Mouse (Mus musculus) embryonic facial prominence, embryonic 10.5 days (tissue): ENCODE data around the gene Olfr1441. TPM values are rescaled to one million over a fixed set of nuclear protein-coding genes. Genes with fewer than 3 reads are reported as not detected.

ENCODE experiments used
- DNase-seq: peaks from one replicate; pipeline ENCODE4 v3.0.0-alpha.2; 2017; ENCODE audit warnings: low spot score
- H3K27ac ChIP-seq: fragments of 300-500 bp; sonication (generic); replicated peaks from 2 replicates; pipeline ENCODE4 v1.5.1; 2016; ENCODE audit warnings: mild to moderate bottlenecking
- H3K27me3 ChIP-seq: fragments of 300-500 bp; sonication (generic); replicated peaks from 2 replicates; pipeline ENCODE4 v1.6.1; 2016; ENCODE audit warnings: low read depth, mild to moderate bottlenecking; ENCODE audit not compliant: poor library complexity, severe bottlenecking
- H3K36me3 ChIP-seq: fragments of 300-500 bp; sonication (generic); replicated peaks from 2 replicates; pipeline ENCODE4 v1.6.1; 2016; ENCODE audit warnings: mild to moderate bottlenecking, moderate library complexity
- H3K4me1 ChIP-seq: fragments of 300-500 bp; sonication (generic); 2 replicates; pipeline ENCODE4 v1.6.1; 2016
- H3K4me3 ChIP-seq: fragments of 300-500 bp; sonication (generic); 2 replicates; pipeline ENCODE4 v1.5.1; 2016; ENCODE audit warnings: mild to moderate bottlenecking, moderate library complexity
- H3K9me3 ChIP-seq: fragments of 300-500 bp; sonication (generic); 2 replicates; pipeline ENCODE4 v1.6.1; 2016; ENCODE audit warnings: mild to moderate bottlenecking
- WGBS: fragments of 180-500 bp; shearing (Covaris S2); methylation state at CpG from one replicate; pipeline ENCODE4 v1.1.7; 2016; 5-methylcytosine and 5-hydroxymethylcytosine counted together
- polyA plus RNA-seq: library from polyadenylated mRNA; unstranded; fragments of >200 nt; fragmentation: Nextera tagmentation; extraction: Ambion mirVana; gene quantifications from 2 replicates; pipeline ENCODE4 v1.2.1, GENCODE M21; 2016

The Olfr1441 gene
- polyA plus RNA-seq, 1 experiment from 2014 or later, result not detected

DNA sequence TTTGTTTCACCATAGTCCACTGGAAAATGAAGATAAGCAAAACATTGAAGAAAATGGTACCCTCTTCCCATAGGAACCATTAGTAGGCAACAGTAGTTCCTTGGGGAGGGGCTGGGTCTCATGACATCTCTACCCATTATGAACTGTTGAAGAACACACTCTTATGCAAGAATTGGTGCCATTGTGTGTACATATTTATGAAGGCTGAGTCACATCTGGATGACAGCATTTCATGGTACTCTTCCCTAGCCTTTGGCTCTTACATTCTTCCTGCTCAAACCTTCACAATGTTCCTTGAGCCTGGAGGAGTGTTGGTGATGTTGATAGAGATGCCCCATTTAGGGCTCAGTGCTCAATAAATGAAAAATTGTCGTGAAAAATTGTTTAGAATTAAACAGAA lies 22.3 kb downstream of the Olfr1441 start:
- no peaks in the 10 kb centered on the region for H3K4me1 ChIP-seq
- H3K4me3 ChIP-seq, result no peak overlapping the region
- no peak overlapping the region for H3K27ac ChIP-seq
- H3K9me3 ChIP-seq, result no peaks in the 10 kb centered on the region
- no peaks in the 10 kb centered on the region for H3K27me3 ChIP-seq
- no peaks in the 10 kb centered on the region for H3K36me3 ChIP-seq
- 48% methylated on average over 1 of the region's 1 CpGs for WGBS
- no peak for DNase-seq

DNA sequence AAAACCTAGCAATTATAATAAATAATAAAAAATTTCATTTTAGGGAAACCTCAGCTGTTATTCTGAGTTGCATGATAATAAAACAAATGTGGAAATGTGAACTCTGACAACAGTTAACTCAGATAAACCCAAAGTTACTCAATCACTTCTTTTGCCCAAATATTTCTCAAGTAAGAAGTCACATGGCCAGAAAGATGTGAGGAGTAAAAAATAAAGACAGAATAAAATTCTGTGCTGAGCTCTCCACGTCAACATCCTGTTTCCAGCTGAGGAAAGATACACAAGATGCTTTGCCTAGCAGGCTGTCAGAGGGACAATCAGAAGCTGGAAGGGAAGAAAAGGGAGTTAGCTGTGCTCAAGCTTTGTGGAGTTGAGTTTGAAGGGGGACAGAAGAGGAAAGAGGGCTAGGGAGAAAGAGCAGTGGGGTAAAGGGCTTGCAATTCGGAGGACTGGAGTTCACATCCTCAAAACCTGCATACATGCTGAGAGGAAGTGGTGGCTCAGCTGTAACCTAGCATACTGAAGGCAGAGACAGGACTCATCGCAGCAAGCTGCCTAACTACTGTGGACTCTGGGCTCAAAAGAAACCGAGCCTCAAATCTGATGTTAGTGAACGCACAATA lies 23.0 kb downstream of the Olfr1441 start:
- no peak overlapping the region for H3K4me3 ChIP-seq
- H3K9me3 ChIP-seq, result no peaks in the 10 kb centered on the region
- no peaks in the 10 kb centered on the region for H3K4me1 ChIP-seq
- no peak for DNase-seq
- WGBS, result 76% methylated on average over 5 of the region's 5 CpGs
- no peaks in the 10 kb centered on the region for H3K36me3 ChIP-seq
- no peaks in the 10 kb centered on the region for H3K27me3 ChIP-seq
- no peak overlapping the region for H3K27ac ChIP-seq

DNA sequence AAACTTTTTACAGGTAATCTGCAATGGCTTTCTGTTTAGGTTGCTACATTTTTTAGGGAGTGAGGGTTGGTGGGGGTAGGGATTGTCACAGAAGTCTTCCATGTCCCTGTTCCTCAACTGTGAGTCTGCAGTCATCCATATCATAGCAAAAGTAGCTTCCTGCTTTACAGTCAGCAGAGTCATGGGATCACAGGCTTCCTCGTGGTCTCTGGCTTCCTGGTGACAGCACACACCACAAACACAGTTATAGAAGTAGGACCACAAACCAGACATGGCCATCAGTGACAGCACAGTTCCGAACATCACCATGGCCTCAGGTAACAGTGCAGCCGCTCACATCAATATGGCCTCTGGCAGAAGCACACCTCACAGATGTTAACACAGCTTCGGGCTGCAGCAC lies 25.3 kb downstream of the Olfr1441 start:
- Histone ChIP-seq H3K4me1 (no peaks in the 10 kb centered on the region), H3K36me3 (no peaks in the 10 kb centered on the region), H3K27ac (no peak overlapping the region), H3K27me3 (no peaks in the 10 kb centered on the region), H3K9me3 (no peaks in the 10 kb centered on the region), H3K4me3 (no peak overlapping the region)
- 83% methylated on average over 4 of the region's 4 CpGs for WGBS
- no peak for DNase-seq

DNA sequence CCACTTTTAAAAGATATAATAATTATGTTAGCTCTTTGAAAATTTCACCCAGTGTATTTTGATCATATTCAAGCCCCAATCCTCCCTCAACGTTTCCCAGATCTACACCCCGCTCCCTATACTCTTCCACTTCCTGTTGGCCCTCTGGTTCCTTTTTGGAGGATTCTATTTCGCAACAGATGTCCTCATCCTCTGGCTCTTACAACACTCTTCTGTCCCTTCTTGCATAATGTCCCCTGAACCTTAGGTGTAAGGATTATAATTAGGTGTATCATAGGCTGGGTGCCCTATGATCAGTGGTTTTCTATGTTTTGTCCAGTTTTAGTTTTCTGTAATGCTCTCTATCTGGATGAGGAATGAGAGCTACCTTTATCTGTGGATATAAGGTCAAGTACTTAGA lies 27.8 kb downstream of the Olfr1441 start:
- 83% methylated on average over 3 of the region's 3 CpGs for WGBS
- no peak for DNase-seq
- H3K9me3 ChIP-seq, result no peaks in the 10 kb centered on the region
- no peak overlapping the region for H3K27ac ChIP-seq
- H3K4me3 ChIP-seq, result no peak overlapping the region
- H3K4me1 ChIP-seq, result no peaks in the 10 kb centered on the region
- H3K36me3 ChIP-seq, result no peaks in the 10 kb centered on the region
- no peaks in the 10 kb centered on the region for H3K27me3 ChIP-seq

DNA sequence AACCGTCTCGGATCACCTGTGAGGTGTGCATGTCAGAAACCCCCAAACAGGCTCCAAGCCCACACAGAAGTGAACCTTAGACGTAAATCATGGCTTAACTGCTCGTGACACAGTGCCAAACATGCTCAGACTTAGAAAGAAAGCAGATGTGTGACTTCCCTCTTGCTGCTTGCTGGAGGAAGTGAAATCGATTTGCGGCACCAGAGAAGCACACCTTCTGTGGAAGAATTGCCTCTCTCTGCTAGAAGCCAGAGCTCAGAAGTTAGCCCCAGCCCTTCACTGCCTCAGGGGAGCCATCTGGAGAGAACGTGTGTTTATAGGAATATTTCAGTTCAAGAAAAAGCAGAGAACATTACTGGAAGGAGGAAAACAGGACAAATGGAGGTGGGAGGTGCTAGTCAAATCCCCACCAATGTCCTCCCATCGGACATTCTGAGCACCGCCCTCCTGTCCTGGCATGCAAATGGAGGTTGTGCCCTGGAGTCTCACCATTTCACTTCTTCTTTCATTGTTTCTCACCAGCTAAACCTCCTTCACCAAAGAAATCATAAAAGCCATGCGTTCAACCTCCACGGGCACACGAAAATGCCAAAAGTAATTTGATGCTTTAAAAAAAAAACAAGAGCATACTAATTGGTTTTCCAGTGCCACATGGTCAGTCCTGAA lies 40.3 kb downstream of the Olfr1441 start:
- no peaks in the 10 kb centered on the region for H3K36me3 ChIP-seq
- no peaks in the 10 kb centered on the region for H3K4me1 ChIP-seq
- no peak overlapping the region for H3K4me3 ChIP-seq
- peak; percentile 24 for DNase-seq
- no peaks in the 10 kb centered on the region for H3K9me3 ChIP-seq
- H3K27me3 ChIP-seq, result no peaks in the 10 kb centered on the region
- 74% methylated on average over 12 of the region's 12 CpGs for WGBS
- no peak overlapping the region for H3K27ac ChIP-seq

DNA sequence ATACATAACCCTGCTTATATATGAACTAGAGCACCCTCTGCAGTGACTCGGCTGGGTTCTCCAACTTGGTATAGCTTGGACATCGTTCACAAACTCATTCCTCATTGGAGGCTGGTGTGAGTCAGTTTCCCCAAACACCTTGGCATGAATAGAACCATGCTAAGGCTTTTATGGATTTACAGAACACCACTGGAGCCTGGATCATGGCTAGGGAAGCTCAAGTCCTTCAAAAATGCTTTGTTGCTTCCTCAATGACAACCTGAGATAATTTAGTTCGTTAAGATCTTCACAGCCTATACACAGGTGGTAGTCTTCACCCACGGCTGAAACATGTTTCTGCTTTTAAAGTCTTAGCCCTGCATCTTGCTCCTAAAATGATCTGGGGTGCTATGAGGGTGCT lies 42.3 kb downstream of the Olfr1441 start:
- no peak for DNase-seq
- Histone ChIP-seq H3K27ac (no peak overlapping the region), H3K4me3 (no peak overlapping the region), H3K4me1 (peaks cover 8% of the 10 kb centered on the region), H3K36me3 (no peaks in the 10 kb centered on the region), H3K27me3 (no peaks in the 10 kb centered on the region), H3K9me3 (no peaks in the 10 kb centered on the region)
- WGBS, result 83% methylated on average over 4 of the region's 4 CpGs

DNA sequence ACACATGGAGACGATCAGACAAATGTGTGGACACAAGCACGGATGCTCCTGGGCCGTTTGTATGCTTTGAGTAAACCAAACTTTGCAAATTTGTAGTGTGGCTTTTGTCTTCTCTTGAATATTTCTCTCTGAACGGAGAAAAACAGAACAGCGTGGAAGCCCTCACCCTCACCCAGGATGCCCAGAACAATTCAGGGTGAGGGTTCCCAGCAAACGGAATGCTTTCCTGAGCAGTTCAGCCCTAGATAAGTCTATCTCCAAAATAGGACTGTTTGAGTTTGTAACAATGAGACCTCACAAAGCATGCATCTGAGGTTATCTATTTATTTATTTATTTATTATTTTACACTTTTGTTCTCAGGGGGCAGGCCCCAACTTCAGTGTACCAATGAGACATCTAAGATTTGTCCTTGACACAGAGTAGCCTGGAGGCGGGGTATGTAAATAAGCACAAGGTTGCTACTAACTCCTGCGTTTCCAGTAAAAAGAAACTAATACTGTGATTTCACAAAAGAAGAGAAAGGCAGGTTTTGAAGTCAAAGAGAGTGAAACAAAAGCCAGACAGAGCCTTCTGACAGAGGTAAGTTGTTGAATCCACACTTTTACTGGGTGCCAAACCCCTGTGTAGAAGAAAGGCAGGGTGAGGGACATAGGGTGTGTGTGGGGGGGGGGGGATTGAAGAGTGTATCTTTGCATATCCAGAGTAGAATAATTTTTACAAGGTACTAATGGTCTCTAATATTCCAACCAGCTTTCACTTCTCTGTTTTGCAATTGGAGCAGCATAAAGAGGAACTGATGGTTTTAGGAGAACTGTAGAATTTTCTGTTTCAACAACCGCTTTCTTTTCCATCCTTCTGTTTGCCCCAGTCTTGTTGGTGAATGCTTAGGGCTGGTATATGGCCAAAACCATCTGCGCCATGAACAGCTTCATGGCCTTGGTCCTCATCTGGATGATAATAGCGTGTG lies 43.3 kb downstream of the Olfr1441 start, which contains the start of gene Mpeg1:
Mpeg1 (plus strand) TSS at position 498 of the 968 bp plus-strand sequence.
- Histone ChIP-seq H3K27me3 (no peaks in the 10 kb centered on the region), H3K36me3 (no peaks in the 10 kb centered on the region), H3K4me1 (peaks cover 8% of the 10 kb centered on the region), H3K9me3 (no peaks in the 10 kb centered on the region), H3K4me3 (no peak within 1 kb of the TSS), H3K27ac (no peak within 1 kb of the TSS)
- DNase-seq, result no peak
- 85% methylated on average over 11 of the region's 11 CpGs for WGBS

DNA sequence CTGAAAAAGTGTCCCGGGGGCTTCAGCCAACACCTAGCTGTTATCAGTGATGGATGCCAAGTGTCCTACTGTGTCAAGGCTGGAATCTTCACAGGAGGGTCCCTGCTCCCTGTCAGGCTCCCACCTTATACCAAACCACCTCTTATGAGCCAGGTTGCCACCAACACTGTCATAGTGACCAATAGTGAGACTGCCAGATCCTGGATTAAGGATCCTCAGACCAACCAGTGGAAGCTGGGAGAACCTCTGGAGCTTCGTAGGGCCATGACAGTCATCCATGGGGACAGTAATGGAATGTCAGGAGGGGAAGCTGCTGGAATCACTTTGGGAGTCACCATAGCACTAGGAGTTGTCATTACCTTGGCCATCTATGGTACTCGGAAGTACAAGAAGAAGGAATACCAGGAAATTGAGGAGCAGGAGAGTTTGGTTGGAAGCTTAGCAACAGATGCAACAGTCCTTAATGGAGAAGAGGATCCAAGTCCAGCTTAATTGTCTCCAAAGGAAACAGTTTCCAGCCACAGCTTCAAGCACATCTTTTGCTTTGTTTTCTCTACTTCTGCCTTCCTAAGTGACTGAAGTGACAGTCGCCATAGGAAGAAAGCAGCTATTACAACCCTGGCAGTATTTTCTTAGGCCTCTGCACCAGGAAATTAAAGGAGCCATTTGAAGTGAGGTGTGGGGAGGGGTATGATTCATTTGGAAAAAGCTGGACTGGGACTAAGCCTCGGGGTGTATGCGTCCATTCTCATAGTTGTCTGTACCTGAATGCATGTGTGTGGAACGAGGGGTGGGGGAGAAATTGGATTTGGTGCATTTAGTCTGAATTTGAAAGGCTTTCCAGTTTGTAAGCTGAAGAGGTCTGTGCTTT lies 45.9 kb downstream of the Olfr1441 start:
- H3K36me3 ChIP-seq, result peaks cover 11% of the 10 kb centered on the region
- no peak overlapping the region for H3K27ac ChIP-seq
- 63% methylated on average over 7 of the region's 7 CpGs for WGBS
- no peak for DNase-seq
- no peaks in the 10 kb centered on the region for H3K27me3 ChIP-seq
- no peak overlapping the region for H3K4me3 ChIP-seq
- no peaks in the 10 kb centered on the region for H3K9me3 ChIP-seq
- peaks cover 8% of the 10 kb centered on the region for H3K4me1 ChIP-seq

DNA sequence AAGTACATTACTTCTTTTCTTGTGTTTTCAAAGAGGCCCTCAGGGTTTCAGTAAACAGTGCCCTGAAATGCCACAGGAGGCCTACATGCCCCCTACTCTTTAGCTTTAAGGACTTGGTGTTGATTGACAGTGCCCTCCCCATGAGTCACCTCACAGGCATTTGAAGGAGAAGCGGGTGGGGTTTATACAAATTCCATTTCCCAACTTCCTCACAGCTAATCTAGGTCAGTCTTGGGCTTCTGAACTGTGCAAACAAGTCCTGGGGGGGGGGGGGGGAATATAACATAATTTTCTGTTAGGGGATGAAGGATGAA lies 46.4 kb downstream of the Olfr1441 start:
- 24% methylated on average over 1 of the region's 1 CpGs for WGBS
- H3K9me3 ChIP-seq, result no peaks in the 10 kb centered on the region
- no peak overlapping the region for H3K4me3 ChIP-seq
- H3K4me1 ChIP-seq, result peaks cover 8% of the 10 kb centered on the region
- H3K27ac ChIP-seq, result no peak overlapping the region
- no peaks in the 10 kb centered on the region for H3K27me3 ChIP-seq
- DNase-seq, result peak; percentile 15
- peaks cover 17% of the 10 kb centered on the region for H3K36me3 ChIP-seq

DNA sequence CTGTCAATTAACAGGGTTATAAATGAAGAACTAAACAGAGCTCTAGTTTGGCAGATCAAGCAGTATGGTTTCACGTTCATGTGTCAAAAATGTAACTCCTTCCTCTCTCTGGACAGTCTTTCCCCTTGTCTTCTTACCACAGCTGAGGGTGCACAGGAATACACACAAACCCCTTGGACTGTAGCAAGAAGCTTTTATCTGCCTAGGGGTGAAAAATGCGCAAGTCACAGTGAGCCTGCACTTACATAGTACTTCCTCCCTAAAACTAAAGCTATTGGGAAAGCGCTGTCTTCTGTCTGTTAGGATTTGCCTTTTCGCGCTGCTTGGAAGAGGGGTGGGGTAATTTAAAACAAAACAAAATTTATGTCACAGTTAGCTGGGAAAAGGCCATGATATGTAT lies 46.9 kb downstream of the Olfr1441 start:
- H3K4me3 ChIP-seq, result no peak overlapping the region
- H3K4me1 ChIP-seq, result peaks cover 8% of the 10 kb centered on the region
- no peaks in the 10 kb centered on the region for H3K27me3 ChIP-seq
- H3K27ac ChIP-seq, result no peak overlapping the region
- no peak for DNase-seq
- 82% methylated on average over 5 of the region's 5 CpGs for WGBS
- H3K9me3 ChIP-seq, result no peaks in the 10 kb centered on the region
- H3K36me3 ChIP-seq, result peaks cover 21% of the 10 kb centered on the region

DNA sequence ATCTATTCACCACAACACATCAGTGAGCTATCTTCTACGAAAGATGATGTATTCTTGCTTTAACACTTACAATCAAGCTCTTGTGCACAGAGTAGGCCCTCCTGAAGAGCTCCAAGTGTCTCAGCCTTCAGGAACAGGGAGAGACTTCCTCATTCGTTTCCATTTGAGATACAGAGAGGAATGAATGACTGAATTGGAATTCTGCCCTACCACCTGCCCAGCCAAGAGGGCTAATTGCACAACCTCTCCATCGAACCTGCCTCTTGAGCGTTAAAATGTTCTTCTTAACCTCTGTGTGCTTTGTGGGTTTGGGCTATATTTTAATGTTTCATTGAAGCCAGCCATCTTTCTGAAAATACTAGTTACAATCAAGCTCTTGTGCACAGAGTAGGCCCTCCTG lies 47.4 kb downstream of the Olfr1441 start:
- Histone ChIP-seq H3K27ac (no peak overlapping the region), H3K4me3 (no peak overlapping the region), H3K36me3 (peaks cover 26% of the 10 kb centered on the region), H3K4me1 (peaks cover 8% of the 10 kb centered on the region), H3K27me3 (no peaks in the 10 kb centered on the region), H3K9me3 (no peaks in the 10 kb centered on the region)
- DNase-seq, result no peak
- 81% methylated on average over 4 of the region's 4 CpGs for WGBS

DNA sequence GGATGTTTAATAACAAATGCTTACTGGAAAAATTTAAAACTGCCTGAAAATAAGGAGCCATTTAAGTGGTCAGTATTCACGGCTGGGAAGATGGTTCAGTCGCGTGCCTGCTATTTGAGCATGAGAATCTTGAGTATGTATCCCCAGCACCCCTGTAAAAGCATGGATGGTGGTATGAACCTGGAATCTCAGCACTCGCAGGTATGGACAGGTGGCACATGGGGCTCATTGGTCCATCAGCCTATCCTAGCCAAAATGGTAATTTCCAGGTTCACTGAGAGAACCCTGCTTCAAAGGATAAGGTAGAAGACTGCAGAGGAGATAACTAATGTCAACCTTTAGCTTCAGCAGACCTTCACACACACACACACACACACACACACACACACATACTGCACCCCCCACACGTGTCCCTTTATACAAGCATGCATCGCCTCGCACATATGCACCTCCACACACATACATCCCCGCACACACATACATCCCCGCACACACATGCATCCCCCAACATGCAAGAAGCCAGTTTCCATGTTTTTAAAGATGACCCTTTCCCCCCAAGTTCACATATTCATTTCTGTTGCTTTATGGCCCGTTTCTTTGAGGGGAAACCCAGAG lies 48.4 kb downstream of the Olfr1441 start:
- H3K4me3 ChIP-seq, result no peak overlapping the region
- WGBS, result 93% methylated on average over 10 of the region's 10 CpGs
- DNase-seq, result no peak

More for the DNA sequence above, 48.4 kb downstream of the Olfr1441 start:
- H3K27ac ChIP-seq, result no peak overlapping the region
- no peaks in the 10 kb centered on the region for H3K27me3 ChIP-seq
- H3K36me3 ChIP-seq, result peaks cover 31% of the 10 kb centered on the region
- H3K4me1 ChIP-seq, result peaks cover 8% of the 10 kb centered on the region
- H3K9me3 ChIP-seq, result no peaks in the 10 kb centered on the region
